Mouse (Mus musculus): ENCODE data around the gene Ankrd23. TPM values are rescaled to one million over a fixed set of nuclear protein-coding genes. Genes with fewer than 3 reads are reported as not detected.

The Ankrd23 gene
- polyA plus RNA-seq, 1 experiment from 2014 or later = 18.9 TPM

DNA sequence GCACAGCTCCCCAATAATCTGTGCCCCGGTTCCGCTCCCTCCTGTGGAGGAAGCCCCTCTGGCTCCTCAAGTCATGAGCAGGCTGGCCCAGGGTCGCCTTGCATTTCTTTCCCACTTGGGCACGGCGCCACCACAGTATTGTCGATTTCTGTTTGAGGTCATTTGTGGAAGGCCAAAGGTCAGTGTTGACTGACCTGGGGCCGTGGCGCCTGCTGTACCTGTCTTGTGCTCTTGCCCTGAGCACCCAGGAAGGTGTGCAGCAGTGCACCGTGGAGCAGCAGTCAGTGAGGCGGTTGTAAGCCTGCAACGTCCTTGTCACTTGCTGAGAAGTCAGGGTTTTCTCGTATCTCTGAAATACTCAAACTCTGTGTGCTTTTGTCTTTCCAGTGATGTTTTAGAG lies 10.9 kb downstream of the Ankrd23 start:
- H3K9me3 ChIP-seq (ENCODE audit: control insufficient read depth, low read length) = no peaks in the 10 kb centered on the region
- H3K9ac ChIP-seq (ENCODE audit: low read length) = no peak overlapping the region
- peaks cover 66% of the 10 kb centered on the region for H3K36me3 ChIP-seq (ENCODE audit: control insufficient read depth, insufficient read depth, low read length)
- no peak overlapping the region for H3K4me3 ChIP-seq (ENCODE audit: control insufficient read depth in 1 of 2, insufficient read depth in 1 of 2, low read depth in 1 of 2, low read length in 2 of 2)
- no peak overlapping the region for H3K4me2 ChIP-seq (ENCODE audit: low read length)
- H3K27ac ChIP-seq (replicated peaks in 1 of 2; ENCODE audit: control insufficient read depth in 1 of 2, insufficient read depth in 1 of 2, low read depth in 2 of 2, low read length in 2 of 2) = no peak overlapping the region
- H3K4me1 ChIP-seq (ENCODE audit: control insufficient read depth in 2 of 2, insufficient read depth in 2 of 2, low read length in 2 of 2) = peaks cover 30 to 55% of the 10 kb centered on the region in 2 experiments
- WGBS = 93% methylated on average over 12 of the region's 12 CpGs
- no peaks in the 10 kb centered on the region for H3K27me3 ChIP-seq (ENCODE audit: control insufficient read depth, insufficient read depth, low read length)
- ATAC-seq (ENCODE audit: insufficient number of reproducible peaks, insufficient read depth, low FRiP score, low read depth) = no peak

DNA sequence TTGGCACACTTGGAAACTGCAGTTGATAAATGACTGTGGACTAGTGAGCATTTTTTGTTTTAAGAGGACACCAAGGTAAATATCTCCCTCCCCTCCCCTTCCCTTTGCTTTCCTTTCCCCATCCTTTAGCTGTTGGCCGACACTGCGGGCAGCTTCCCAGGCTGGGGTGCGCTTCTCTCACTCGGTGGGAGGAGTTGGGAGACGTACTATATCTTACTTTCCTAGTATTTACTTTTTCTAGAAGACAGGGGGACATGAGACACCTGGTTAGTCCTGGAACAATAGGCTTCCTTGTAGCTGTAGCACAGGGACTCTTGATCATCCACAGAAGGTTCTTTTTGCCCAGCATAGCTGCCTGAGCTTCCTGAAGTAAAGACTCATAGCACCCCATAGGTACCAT lies 12.6 kb downstream of the Ankrd23 start:
- no peak overlapping the region for H3K4me3 ChIP-seq (ENCODE audit: control insufficient read depth in 1 of 2, insufficient read depth in 1 of 2, low read depth in 1 of 2, low read length in 2 of 2)
- H3K4me2 ChIP-seq (ENCODE audit: low read length) = no peak overlapping the region
- H3K9me3 ChIP-seq (ENCODE audit: control insufficient read depth, low read length) = no peaks in the 10 kb centered on the region
- H3K9ac ChIP-seq (ENCODE audit: low read length) = 0 out of 2 replicates have a peak overlapping the region, but pooled peaks have one; percentile 22
- H3K36me3 ChIP-seq (ENCODE audit: control insufficient read depth, insufficient read depth, low read length) = peaks cover 83% of the 10 kb centered on the region
- 70% methylated on average over 5 of the region's 5 CpGs for WGBS
- no peaks in the 10 kb centered on the region for H3K27me3 ChIP-seq (ENCODE audit: control insufficient read depth, insufficient read depth, low read length)
- peaks cover 19 to 45% of the 10 kb centered on the region in 2 experiments for H3K4me1 ChIP-seq (ENCODE audit: control insufficient read depth in 2 of 2, insufficient read depth in 2 of 2, low read length in 2 of 2)
- no peak for ATAC-seq (ENCODE audit: insufficient number of reproducible peaks, insufficient read depth, low FRiP score, low read depth)
- peak overlapping the region; percentile 79 to 86 for H3K27ac ChIP-seq (replicated peaks in 1 of 2; ENCODE audit: control insufficient read depth in 1 of 2, insufficient read depth in 1 of 2, low read depth in 2 of 2, low read length in 2 of 2)

DNA sequence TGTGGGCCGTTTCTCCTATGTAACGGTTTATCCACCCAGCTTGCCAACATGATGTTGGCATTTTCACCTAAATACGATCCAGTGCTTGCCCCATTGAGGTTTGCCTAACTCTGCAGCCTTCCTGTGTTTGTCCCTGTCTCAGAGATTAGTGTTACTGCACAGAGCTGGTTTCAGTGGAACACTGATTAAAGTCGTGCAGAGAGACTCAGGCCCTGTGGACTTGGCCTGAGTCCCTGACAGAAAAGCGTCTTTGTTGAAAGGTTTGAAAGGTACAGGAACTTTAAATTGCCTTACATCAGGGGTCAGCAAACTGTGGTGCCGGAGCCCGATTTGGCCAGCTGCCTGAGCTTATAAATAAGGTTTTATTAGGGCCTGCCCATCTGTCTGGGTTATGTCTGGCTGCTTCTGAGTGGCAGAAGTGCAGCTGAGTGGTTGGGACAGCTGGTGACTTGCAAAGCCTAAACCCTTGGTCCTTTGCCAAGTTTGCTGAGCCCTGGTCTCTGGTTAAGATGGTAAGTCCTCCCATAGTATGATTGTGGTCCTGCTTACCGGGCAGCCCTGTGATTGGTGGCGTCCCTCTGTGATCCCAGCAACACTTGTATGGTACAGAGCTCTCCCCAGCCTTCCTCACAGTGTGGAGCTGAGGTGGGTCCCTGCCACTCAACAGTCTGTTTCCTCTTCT lies 13.2 kb downstream of the Ankrd23 start:
- no peaks in the 10 kb centered on the region for H3K27me3 ChIP-seq (ENCODE audit: control insufficient read depth, insufficient read depth, low read length)
- H3K4me2 ChIP-seq (ENCODE audit: low read length) = peak overlapping the region; percentile 24; the same call in 1 of the 2 replicates
- WGBS = 34% methylated on average over 9 of the region's 9 CpGs
- H3K4me1 ChIP-seq (ENCODE audit: control insufficient read depth in 2 of 2, insufficient read depth in 2 of 2, low read length in 2 of 2) = peaks cover 19 to 46% of the 10 kb centered on the region in 2 experiments
- H3K9me3 ChIP-seq (ENCODE audit: control insufficient read depth, low read length) = no peaks in the 10 kb centered on the region
- peak; percentile 66 for ATAC-seq (ENCODE audit: insufficient number of reproducible peaks, insufficient read depth, low FRiP score, low read depth)
- H3K36me3 ChIP-seq (ENCODE audit: control insufficient read depth, insufficient read depth, low read length) = peaks cover 89% of the 10 kb centered on the region
- H3K27ac ChIP-seq (replicated peaks in 1 of 2; ENCODE audit: control insufficient read depth in 1 of 2, insufficient read depth in 1 of 2, low read depth in 2 of 2, low read length in 2 of 2) = peak overlapping the region; percentile 85 to 86
- no peak overlapping the region for H3K4me3 ChIP-seq (ENCODE audit: control insufficient read depth in 1 of 2, insufficient read depth in 1 of 2, low read depth in 1 of 2, low read length in 2 of 2)
- H3K9ac ChIP-seq (ENCODE audit: low read length) = peak overlapping the region; percentile 55

DNA sequence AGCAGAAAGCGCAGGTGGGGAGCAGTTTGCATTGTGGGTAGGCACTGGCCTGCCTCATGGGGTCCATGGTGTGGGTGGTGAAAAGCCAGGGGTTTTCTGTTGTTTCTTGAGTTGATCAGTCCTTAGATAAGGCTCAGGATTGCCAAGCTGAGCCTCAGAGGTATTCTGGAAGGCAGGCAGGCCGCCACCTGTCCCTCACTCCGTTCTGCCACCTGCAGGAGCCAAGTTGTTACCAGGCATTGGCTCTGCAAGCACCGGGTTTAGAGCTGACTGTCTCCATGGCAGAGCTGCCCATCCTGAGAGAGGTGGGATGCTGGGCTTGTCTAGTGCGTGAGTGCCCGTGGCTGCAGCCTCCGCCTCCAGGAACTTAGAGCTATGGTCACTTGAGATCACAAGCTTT lies 14.5 kb downstream of the Ankrd23 start:
- 0 out of 4 replicates have a peak overlapping the region, but pooled peaks of 1 of the 2 experiments have one; percentile 16 for H3K27ac ChIP-seq (replicated peaks in 1 of 2; ENCODE audit: control insufficient read depth in 1 of 2, insufficient read depth in 1 of 2, low read depth in 2 of 2, low read length in 2 of 2)
- peaks cover 95% of the 10 kb centered on the region for H3K36me3 ChIP-seq (ENCODE audit: control insufficient read depth, insufficient read depth, low read length)

DNA sequence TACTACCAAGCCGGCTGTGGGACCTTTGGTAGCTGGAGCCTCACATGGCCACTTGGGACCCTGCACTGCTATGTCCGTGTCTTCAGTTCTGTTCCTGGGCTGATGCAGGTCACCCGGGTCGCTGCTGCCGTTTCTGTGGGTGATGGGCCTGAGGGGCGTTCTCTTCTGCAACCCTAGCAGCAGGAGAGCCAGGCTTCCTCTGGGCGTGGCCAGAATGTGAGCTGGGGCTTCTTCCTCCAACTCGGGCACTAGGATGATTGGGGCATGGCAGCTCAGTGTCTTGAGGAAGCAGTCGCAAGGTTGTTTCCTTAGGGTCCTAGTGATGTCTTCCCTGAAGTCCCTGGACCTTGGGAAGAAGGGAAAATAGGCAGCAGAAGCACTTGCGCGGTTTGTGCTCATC lies 17.1 kb downstream of the Ankrd23 start:
- H3K9me3 ChIP-seq (ENCODE audit: control insufficient read depth, low read length) = no peaks in the 10 kb centered on the region
- no peak overlapping the region for H3K4me3 ChIP-seq (ENCODE audit: control insufficient read depth in 1 of 2, insufficient read depth in 1 of 2, low read depth in 1 of 2, low read length in 2 of 2)
- 80% methylated on average over 11 of the region's 11 CpGs for WGBS
- ATAC-seq (ENCODE audit: insufficient number of reproducible peaks, insufficient read depth, low FRiP score, low read depth) = no peak
- no peak overlapping the region for H3K27ac ChIP-seq (replicated peaks in 1 of 2; ENCODE audit: control insufficient read depth in 1 of 2, insufficient read depth in 1 of 2, low read depth in 2 of 2, low read length in 2 of 2)
- peaks cover 26 to 52% of the 10 kb centered on the region in 2 experiments for H3K4me1 ChIP-seq (ENCODE audit: control insufficient read depth in 2 of 2, insufficient read depth in 2 of 2, low read length in 2 of 2)
- no peaks in the 10 kb centered on the region for H3K27me3 ChIP-seq (ENCODE audit: control insufficient read depth, insufficient read depth, low read length)
- no peak overlapping the region for H3K4me2 ChIP-seq (ENCODE audit: low read length)
- H3K36me3 ChIP-seq (ENCODE audit: control insufficient read depth, insufficient read depth, low read length) = peaks cover 86% of the 10 kb centered on the region
- no peak overlapping the region for H3K9ac ChIP-seq (ENCODE audit: low read length)

More for the DNA sequence above, 14.5 kb downstream of the Ankrd23 start:
- Histone ChIP-seq H3K4me1 (ENCODE audit: control insufficient read depth in 2 of 2, insufficient read depth in 2 of 2, low read length in 2 of 2) (peaks cover 22 to 45% of the 10 kb centered on the region in 2 experiments), H3K4me2 (ENCODE audit: low read length) (no peak overlapping the region), H3K9ac (ENCODE audit: low read length) (no peak overlapping the region; the same call in 1 of the 2 replicates), H3K27me3 (ENCODE audit: control insufficient read depth, insufficient read depth, low read length) (no peaks in the 10 kb centered on the region), H3K4me3 (ENCODE audit: control insufficient read depth in 1 of 2, insufficient read depth in 1 of 2, low read depth in 1 of 2, low read length in 2 of 2) (no peak overlapping the region), H3K9me3 (ENCODE audit: control insufficient read depth, low read length) (no peaks in the 10 kb centered on the region)
- 89% methylated on average over 7 of the region's 7 CpGs for WGBS
- no peak for ATAC-seq (ENCODE audit: insufficient number of reproducible peaks, insufficient read depth, low FRiP score, low read depth)

DNA sequence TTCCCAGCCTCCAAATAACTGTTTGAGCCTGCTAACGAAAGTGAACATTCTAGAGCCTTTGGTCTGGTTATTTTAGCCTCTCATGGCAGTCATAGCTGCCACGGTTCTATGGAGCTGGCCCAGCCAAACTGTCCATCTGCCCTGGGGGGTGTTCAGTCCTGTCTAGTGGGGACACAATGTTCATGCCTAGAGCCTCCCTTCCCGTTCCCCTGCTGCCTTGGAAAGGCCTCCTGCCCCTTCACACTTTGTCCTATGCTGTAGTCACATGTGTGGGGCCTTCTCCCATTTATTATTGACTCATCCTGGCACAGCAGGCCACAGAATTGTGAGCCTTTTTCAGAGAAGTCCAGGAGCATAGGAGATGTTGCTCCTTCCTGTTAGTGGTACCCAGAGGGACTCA lies 18.4 kb downstream of the Ankrd23 start:
- no peak overlapping the region for H3K4me3 ChIP-seq (ENCODE audit: control insufficient read depth in 1 of 2, insufficient read depth in 1 of 2, low read depth in 1 of 2, low read length in 2 of 2)
- no peaks in the 10 kb centered on the region for H3K27me3 ChIP-seq (ENCODE audit: control insufficient read depth, insufficient read depth, low read length)
- ATAC-seq (ENCODE audit: insufficient number of reproducible peaks, insufficient read depth, low FRiP score, low read depth) = no peak
- WGBS = 59% methylated on average over 3 of the region's 3 CpGs
- no peaks in the 10 kb centered on the region for H3K9me3 ChIP-seq (ENCODE audit: control insufficient read depth, low read length)
- no peak overlapping the region for H3K27ac ChIP-seq (replicated peaks in 1 of 2; ENCODE audit: control insufficient read depth in 1 of 2, insufficient read depth in 1 of 2, low read depth in 2 of 2, low read length in 2 of 2)
- peaks cover 80% of the 10 kb centered on the region for H3K36me3 ChIP-seq (ENCODE audit: control insufficient read depth, insufficient read depth, low read length)
- H3K4me1 ChIP-seq (ENCODE audit: control insufficient read depth in 2 of 2, insufficient read depth in 2 of 2, low read length in 2 of 2) = peaks cover 22 to 52% of the 10 kb centered on the region in 2 experiments
- no peak overlapping the region for H3K4me2 ChIP-seq (ENCODE audit: low read length)
- H3K9ac ChIP-seq (ENCODE audit: low read length) = no peak overlapping the region

DNA sequence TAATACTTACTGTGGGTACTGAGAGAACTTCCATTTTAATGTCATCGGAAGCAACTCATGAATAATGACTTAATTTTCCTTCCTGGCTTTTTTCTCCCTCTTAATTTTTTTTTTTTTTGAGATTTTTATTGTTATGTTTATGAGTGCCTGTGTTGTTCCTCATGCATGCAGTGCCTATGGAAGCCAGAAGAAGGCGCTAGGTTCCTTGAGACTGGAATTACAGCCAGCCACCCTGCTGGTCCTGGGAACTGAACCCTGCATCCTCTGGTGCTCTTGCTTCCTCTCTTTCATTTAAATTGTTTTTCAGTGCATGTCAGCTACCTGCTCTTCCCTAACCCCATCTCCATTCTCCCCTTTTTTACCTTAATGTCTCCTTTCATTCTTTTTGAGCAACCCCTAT lies 23.0 kb downstream of the Ankrd23 start:
- Histone ChIP-seq H3K27ac (replicated peaks in 1 of 2; ENCODE audit: control insufficient read depth in 1 of 2, insufficient read depth in 1 of 2, low read depth in 2 of 2, low read length in 2 of 2) (no peak overlapping the region), H3K9ac (ENCODE audit: low read length) (peak overlapping the region; percentile 93), H3K4me3 (ENCODE audit: control insufficient read depth in 1 of 2, insufficient read depth in 1 of 2, low read depth in 1 of 2, low read length in 2 of 2) (peak overlapping the region in 1 of 2 experiments; percentile 93; a peak in 2 of 4 replicates), H3K9me3 (ENCODE audit: control insufficient read depth, low read length) (peaks cover 4% of the 10 kb centered on the region; the same call in 1 of the 2 replicates), H3K36me3 (ENCODE audit: control insufficient read depth, insufficient read depth, low read length) (peaks cover 35% of the 10 kb centered on the region), H3K27me3 (ENCODE audit: control insufficient read depth, insufficient read depth, low read length) (no peaks in the 10 kb centered on the region), H3K4me2 (ENCODE audit: low read length) (peak overlapping the region; percentile 86), H3K4me1 (ENCODE audit: control insufficient read depth in 2 of 2, insufficient read depth in 2 of 2, low read length in 2 of 2) (peaks cover 14 to 43% of the 10 kb centered on the region in 2 experiments)
- ATAC-seq (ENCODE audit: insufficient number of reproducible peaks, insufficient read depth, low FRiP score, low read depth) = no peak
- WGBS = 48% methylated on average over 2 of the region's 2 CpGs

All from heart, embryonic 14.5 days (tissue).